Mouse (Mus musculus) stomach, postnatal 0 days (tissue): ENCODE measurements around the gene Zc3h18.

Source experiments
- CTCF ChIP-seq: IDR thresholded peaks from 2 replicates; pipeline ENCODE4 v1.5.1; 2016; ENCODE audit warnings: antibody characterized with exemption, low read depth, mild to moderate bottlenecking, moderate library complexity
- EP300 ChIP-seq: optimal IDR thresholded peaks from 2 replicates; pipeline ENCODE3; 2016; ENCODE audit warnings: antibody characterized with exemption

DNA sequence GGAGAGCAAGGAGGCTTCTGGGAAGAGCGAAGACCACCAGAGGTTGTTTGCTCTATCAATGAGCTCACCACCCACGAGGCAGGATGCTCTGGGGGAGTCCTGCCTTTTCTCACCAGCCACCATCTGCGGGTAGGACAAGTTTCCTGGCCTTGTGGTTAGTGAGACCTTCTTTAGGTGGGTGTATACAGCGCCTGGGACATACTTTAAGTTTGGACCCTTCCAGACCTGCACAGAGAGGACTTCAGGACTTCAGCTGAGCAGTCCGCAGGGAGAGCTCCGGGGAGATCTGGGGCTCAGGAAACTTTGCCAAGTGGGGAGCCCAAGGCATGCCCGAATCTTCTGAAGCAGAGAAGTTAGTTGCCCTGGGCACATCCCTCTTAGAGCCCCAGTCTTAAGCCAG is 83.6 kb downstream of the Zc3h18 start:
- TF ChIP-seq CTCF (no peak), EP300 (no peak)
